Mouse (Mus musculus) neural tube, embryonic 13.5 days (tissue): ENCODE data around the gene St8sia4. TPM values are rescaled to one million over a fixed set of nuclear protein-coding genes. Genes with fewer than 3 reads are reported as not detected.

ENCODE experiments used
- ATAC-seq: fragments of 200-750 bp; cut with Nextera tagmentation; 2 replicates; pipeline ENCODE4 v1.8.0; 2017; ENCODE audit warnings: low read depth, mild to moderate bottlenecking, moderate TSS enrichment, moderate library complexity
- H3K27ac ChIP-seq: fragments of 300-500 bp; sonication (generic); replicated peaks from 2 replicates; pipeline ENCODE4 v1.5.1; 2015; ENCODE audit warnings: moderate library complexity, mild to moderate bottlenecking, inconsistent platforms
- H3K27me3 ChIP-seq: fragments of 300-500 bp; sonication (generic); 2 replicates; pipeline ENCODE4 v1.6.1; 2015; ENCODE audit warnings: mild to moderate bottlenecking, inconsistent platforms
- H3K36me3 ChIP-seq: fragments of 300-500 bp; sonication (generic); 2 replicates; pipeline ENCODE4 v1.6.1; 2015; ENCODE audit warnings: mild to moderate bottlenecking, inconsistent platforms
- H3K4me1 ChIP-seq: fragments of 300-500 bp; sonication (generic); replicated peaks from 2 replicates; pipeline ENCODE4 v1.6.1; 2015; ENCODE audit warnings: inconsistent platforms
- H3K4me2 ChIP-seq: fragments of 300-500 bp; sonication (generic); 2 replicates; pipeline ENCODE4 v1.6.1; 2015; ENCODE audit warnings: inconsistent platforms, mild to moderate bottlenecking, moderate library complexity
- H3K4me3 ChIP-seq: fragments of 300-500 bp; sonication (generic); 2 replicates; pipeline ENCODE4 v1.5.1; 2015; ENCODE audit warnings: mild to moderate bottlenecking, inconsistent platforms
- H3K9ac ChIP-seq: fragments of 300-500 bp; sonication (generic); 2 replicates; pipeline ENCODE4 v1.6.1; 2015; ENCODE audit warnings: moderate library complexity, mild to moderate bottlenecking, inconsistent platforms
- H3K9me3 ChIP-seq: fragments of 300-500 bp; sonication (generic); 2 replicates; pipeline ENCODE4 v1.6.1; 2016; ENCODE audit warnings: inconsistent platforms
- WGBS: fragments of 180-500 bp; shearing (Covaris S2); methylation state at CpG from one replicate; pipeline ENCODE4 v1.1.7; 2015; 5-methylcytosine and 5-hydroxymethylcytosine counted together
- polyA plus RNA-seq: library from polyadenylated mRNA; unstranded; fragments of >200 nt; fragmentation: Nextera tagmentation; extraction: Ambion mirVana; gene quantifications from 2 replicates; pipeline ENCODE4 v1.2.1, GENCODE M21; 2015

The St8sia4 gene
- polyA plus RNA-seq, 1 experiment from 2014 or later = 27.5 TPM

DNA sequence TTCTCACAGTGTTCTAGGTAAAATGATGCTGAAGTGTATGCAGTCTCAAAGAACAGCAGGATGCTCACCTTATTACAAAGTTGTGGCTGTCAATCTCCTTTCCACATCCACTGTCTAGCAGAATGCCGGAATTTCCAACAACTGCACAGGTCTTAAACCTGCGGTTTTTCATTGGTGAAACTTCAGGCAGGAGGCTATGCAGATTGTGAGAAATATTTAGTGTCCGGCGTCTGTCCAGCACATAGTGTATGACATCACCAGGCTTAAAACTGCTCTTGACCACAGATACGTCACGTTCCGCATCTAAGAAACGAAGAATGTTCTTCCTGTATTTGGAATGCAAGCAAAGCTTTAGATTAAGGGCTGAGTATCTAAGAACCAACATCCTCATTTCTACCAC lies 13.9 kb downstream of the St8sia4 start:
- H3K27ac ChIP-seq = no peak overlapping the region
- no peaks in the 10 kb centered on the region for H3K9me3 ChIP-seq
- H3K4me1 ChIP-seq = no peaks in the 10 kb centered on the region
- H3K4me2 ChIP-seq = no peak overlapping the region
- no peak overlapping the region for H3K4me3 ChIP-seq
- H3K27me3 ChIP-seq = no peaks in the 10 kb centered on the region
- no peak overlapping the region for H3K9ac ChIP-seq
- ATAC-seq = no peak
- H3K36me3 ChIP-seq = peaks cover 20% of the 10 kb centered on the region
- 92% methylated on average over 8 of the region's 8 CpGs for WGBS

DNA sequence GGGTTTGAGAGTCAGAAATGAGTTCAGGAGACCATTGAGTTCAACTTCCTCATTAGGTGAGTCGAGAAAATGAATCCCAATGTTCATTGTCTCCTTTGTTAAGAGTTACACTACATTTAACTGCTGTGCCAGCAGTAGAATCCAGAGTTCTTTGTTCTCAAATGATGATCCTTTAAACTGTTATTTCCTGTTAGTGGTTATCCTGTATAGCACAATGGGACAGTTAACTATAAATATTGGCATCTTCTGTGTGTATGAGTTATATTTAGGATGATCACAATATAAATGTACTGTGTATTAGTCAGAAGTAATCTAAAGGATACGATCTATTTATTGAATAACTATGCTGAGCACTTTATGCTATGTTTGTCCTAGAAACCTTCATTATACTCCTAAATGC lies 23.1 kb downstream of the St8sia4 start:
- Histone ChIP-seq H3K27me3 (no peaks in the 10 kb centered on the region), H3K4me3 (no peak overlapping the region), H3K4me2 (no peak overlapping the region), H3K9ac (no peak overlapping the region), H3K36me3 (no peaks in the 10 kb centered on the region), H3K4me1 (0 out of 2 replicates have a peak, but pooled peaks cover 2% of the 10 kb centered on the region), H3K9me3 (no peaks in the 10 kb centered on the region), H3K27ac (no peak overlapping the region)
- ATAC-seq = no peak
- WGBS = 67% methylated on average over 2 of the region's 2 CpGs

DNA sequence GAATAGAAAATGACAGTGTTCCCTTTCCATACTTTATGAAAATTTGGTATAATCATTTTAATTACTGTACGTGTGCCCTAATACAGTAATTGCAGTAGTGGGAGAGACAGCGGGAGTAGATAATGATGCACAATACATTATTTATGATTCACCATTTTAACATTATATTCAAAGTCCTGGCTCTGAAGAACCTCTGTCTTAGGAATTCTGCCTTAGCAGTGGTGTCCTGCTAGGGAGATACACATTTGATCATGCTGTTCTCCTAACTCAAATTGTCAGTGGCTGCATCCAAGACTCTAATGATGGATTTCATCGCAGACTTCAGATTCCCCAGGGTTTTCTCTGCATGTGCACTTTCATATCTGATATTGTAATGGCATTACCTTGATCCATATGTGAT lies 28.4 kb downstream of the St8sia4 start:
- Histone ChIP-seq H3K9me3 (no peaks in the 10 kb centered on the region), H3K4me2 (no peak overlapping the region), H3K4me3 (no peak overlapping the region), H3K9ac (no peak overlapping the region), H3K4me1 (0 out of 2 replicates have a peak, but pooled peaks cover 2% of the 10 kb centered on the region), H3K36me3 (peaks cover 11% of the 10 kb centered on the region), H3K27ac (no peak overlapping the region), H3K27me3 (no peaks in the 10 kb centered on the region)
- WGBS = 70% methylated on average over 3 of the region's 3 CpGs
- ATAC-seq = no peak

DNA sequence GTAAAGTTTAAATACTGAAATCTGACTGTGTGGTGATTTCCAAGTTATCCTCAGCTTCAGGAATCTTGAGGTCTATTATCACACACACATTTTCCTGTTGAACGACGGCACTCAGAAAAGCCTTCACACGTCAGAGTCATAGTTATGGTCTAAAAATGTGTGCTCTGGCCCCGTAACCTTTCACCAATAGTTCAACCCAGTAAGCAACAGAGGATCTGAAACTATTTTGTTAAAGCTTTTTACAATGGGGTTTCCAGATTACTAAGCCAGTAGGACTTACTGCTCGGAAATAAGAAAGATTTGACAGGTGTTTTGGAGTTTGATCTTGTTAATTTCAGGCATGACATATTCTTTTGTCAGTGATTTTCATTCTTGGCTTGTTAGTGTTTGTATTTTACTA lies 43.0 kb downstream of the St8sia4 start:
- no peak for ATAC-seq
- Histone ChIP-seq H3K27me3 (no peaks in the 10 kb centered on the region), H3K36me3 (peaks cover 13% of the 10 kb centered on the region; the same call in 1 of the 2 replicates), H3K9ac (no peak overlapping the region), H3K9me3 (no peaks in the 10 kb centered on the region), H3K4me3 (no peak overlapping the region), H3K4me2 (no peak overlapping the region), H3K27ac (no peak overlapping the region), H3K4me1 (no peaks in the 10 kb centered on the region)
- 81% methylated on average over 5 of the region's 5 CpGs for WGBS

DNA sequence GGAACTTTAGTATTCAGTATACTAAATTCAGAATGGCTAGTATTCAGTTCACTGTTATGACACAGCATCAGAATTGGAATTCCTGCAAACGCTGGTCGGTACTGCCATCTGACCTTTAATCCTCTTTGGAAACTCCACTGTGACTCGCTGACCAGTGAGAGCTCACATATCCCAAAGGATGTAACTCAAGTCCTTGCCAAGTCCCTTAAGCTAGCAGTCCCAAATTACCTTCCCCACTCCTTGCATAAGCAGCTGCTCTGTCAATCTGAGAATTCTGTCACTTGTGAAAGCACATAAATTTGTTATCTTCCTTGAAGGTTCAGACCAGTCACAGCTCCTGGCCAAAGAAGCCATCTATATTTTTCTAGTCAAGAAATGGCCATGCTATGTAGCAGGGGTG lies 48.7 kb downstream of the St8sia4 start:
- 67% methylated on average over 3 of the region's 3 CpGs for WGBS

DNA sequence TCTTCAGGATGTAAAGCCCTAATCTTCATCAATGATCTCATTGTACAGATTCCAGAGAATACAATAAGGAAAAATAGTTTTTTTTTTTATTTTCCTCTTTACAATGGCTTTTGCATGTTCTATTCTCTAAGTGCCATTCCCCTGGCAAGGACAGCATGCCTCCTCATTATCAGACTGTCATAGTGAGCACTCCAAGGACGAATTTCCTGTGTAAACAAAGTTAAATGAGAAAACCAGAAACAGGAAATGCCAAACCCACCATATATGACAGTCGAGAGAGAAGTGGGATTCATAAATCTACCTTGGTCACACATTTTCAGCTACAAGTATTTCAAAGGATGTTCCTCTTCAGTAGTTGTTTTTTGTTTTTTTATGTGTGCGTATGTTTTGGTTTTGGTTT lies 49.2 kb downstream of the St8sia4 start:
- H3K27me3 ChIP-seq = no peaks in the 10 kb centered on the region
- H3K9ac ChIP-seq = no peak overlapping the region
- H3K4me1 ChIP-seq = no peaks in the 10 kb centered on the region
- H3K9me3 ChIP-seq = no peaks in the 10 kb centered on the region
- no peak overlapping the region for H3K4me2 ChIP-seq
- H3K36me3 ChIP-seq = peaks cover 9% of the 10 kb centered on the region; the same call in 1 of the 2 replicates
- H3K4me3 ChIP-seq = no peak overlapping the region
- 69% methylated on average over 3 of the region's 3 CpGs for WGBS
- no peak for ATAC-seq
- H3K27ac ChIP-seq = no peak overlapping the region

More for the DNA sequence above, 48.7 kb downstream of the St8sia4 start:
- Histone ChIP-seq H3K9me3 (no peaks in the 10 kb centered on the region), H3K27ac (no peak overlapping the region), H3K4me1 (no peaks in the 10 kb centered on the region), H3K36me3 (peaks cover 9% of the 10 kb centered on the region; the same call in 1 of the 2 replicates), H3K9ac (no peak overlapping the region), H3K27me3 (no peaks in the 10 kb centered on the region), H3K4me2 (no peak overlapping the region), H3K4me3 (no peak overlapping the region)
- no peak for ATAC-seq

DNA sequence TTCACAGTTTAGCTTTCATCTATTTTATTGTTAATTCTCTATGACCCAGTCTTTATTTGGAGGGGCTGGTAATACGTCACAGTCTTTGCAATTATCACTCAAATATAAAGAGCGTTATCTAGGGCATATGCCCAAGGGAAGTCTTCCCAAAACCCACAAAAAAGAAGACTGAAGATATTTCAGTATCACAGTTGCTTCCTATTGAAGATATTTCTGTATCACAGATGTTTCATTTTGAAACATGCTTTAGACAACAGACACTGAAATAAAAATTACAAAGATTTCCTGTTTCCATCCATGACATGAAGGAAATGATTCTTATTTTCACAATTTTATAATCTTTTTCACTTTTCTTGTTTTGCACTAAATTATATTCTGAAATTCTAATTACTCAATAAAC lies 57.4 kb downstream of the St8sia4 start:
- Histone ChIP-seq H3K9me3 (no peaks in the 10 kb centered on the region), H3K27ac (no peak overlapping the region), H3K4me2 (no peak overlapping the region), H3K27me3 (no peaks in the 10 kb centered on the region), H3K36me3 (no peaks in the 10 kb centered on the region), H3K4me3 (no peak overlapping the region), H3K9ac (no peak overlapping the region), H3K4me1 (no peaks in the 10 kb centered on the region)
- 79% methylated on average over 2 of the region's 2 CpGs for WGBS
- ATAC-seq = no peak

DNA sequence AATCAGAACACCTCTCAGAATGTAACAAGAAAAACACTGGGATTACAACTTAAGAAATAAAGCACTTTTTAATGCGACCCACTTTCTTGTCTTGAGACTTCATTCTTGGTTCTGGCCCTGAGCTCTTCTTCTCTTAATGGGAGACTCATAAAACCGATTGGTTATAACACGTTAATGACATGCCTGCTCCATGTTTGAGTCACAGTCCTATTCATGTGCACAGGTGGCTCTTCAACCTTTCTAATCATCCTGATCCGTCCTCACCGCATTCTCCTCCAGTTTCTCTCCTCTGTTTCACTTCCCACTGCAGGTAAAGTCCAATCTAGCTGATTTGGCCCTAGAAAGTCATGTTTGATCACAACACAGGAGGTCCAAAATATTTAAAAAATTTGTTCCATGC lies 58.3 kb downstream of the St8sia4 start:
- 89% methylated on average over 5 of the region's 5 CpGs for WGBS
- H3K27me3 ChIP-seq = no peaks in the 10 kb centered on the region
- H3K9ac ChIP-seq = no peak overlapping the region
- H3K36me3 ChIP-seq = no peaks in the 10 kb centered on the region
- H3K4me2 ChIP-seq = no peak overlapping the region
- H3K27ac ChIP-seq = no peak overlapping the region
- H3K4me3 ChIP-seq = no peak overlapping the region
- no peaks in the 10 kb centered on the region for H3K4me1 ChIP-seq
- H3K9me3 ChIP-seq = no peaks in the 10 kb centered on the region
- no peak for ATAC-seq

DNA sequence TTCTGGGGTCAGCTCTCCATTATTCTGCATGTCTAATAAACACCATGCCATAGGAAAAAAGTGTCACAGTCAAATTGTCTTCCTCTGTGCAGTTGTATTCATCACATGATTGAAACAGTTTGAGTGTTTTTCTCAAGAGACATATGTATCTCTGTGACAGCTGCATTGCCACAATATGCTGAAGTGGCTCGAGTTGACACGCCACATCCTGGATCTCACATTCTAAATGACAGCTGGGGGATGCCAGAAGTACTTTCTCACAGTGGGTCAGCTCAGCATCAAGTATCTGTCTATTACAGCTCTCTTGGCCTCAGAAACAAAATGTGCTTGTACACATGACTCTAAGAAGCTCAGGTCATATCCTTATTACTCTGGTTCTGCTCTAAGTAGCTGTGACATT lies 61.9 kb downstream of the St8sia4 start:
- no peaks in the 10 kb centered on the region for H3K9me3 ChIP-seq
- H3K4me1 ChIP-seq = no peaks in the 10 kb centered on the region
- no peak overlapping the region for H3K27ac ChIP-seq
- WGBS = 68% methylated on average over 2 of the region's 2 CpGs
- no peak overlapping the region for H3K4me3 ChIP-seq
- H3K36me3 ChIP-seq = no peaks in the 10 kb centered on the region
- H3K27me3 ChIP-seq = no peaks in the 10 kb centered on the region
- H3K4me2 ChIP-seq = no peak overlapping the region
- H3K9ac ChIP-seq = no peak overlapping the region
- no peak for ATAC-seq

DNA sequence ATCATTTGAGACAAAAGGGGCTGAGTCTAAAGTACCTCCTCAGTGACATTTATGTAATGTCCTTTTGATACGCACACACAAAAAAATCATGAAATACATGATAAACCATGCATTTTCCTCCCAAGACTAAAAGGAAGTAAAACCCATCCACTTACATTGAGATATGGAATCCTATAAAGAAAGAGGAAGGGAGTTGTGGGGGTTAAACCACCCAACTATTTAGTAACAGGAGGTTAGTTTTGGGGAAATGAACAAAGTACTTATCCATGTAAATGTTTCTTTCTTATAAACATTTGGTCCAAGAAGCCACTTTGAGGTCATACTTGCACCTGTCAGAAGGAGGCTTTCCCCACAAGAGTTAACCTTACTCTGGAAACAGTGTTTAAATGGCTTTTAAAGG lies 69.3 kb downstream of the St8sia4 start:
- Histone ChIP-seq H3K4me1 (no peaks in the 10 kb centered on the region), H3K4me3 (no peak overlapping the region), H3K27me3 (no peaks in the 10 kb centered on the region), H3K27ac (no peak overlapping the region), H3K4me2 (no peak overlapping the region), H3K9me3 (no peaks in the 10 kb centered on the region), H3K36me3 (no peaks in the 10 kb centered on the region), H3K9ac (no peak overlapping the region)
- 93% methylated on average over 1 of the region's 1 CpGs for WGBS
- ATAC-seq = no peak

DNA sequence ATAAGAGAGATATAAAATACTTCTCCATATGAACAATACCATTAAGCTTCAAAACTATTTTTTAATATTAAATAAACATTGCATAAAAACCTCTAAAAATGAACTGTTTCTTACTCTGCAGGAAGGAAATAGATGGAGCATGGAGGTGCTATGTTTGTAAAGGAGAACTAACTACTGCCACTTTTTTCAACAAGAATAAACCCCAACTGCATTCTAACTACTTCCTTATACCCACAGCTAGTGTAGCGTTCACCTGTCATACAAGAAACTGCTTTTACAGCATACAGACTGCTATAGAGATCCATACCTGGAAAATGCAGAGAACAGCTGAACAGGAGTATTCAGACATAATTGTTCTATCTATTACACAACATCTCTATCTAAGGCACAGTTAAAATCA lies 70.5 kb downstream of the St8sia4 start:
- no peaks in the 10 kb centered on the region for H3K9me3 ChIP-seq
- no peak overlapping the region for H3K4me3 ChIP-seq
- no peak overlapping the region for H3K4me2 ChIP-seq
- no peak overlapping the region for H3K27ac ChIP-seq
- ATAC-seq = no peak
- no peaks in the 10 kb centered on the region for H3K27me3 ChIP-seq
- H3K9ac ChIP-seq = no peak overlapping the region
- no peaks in the 10 kb centered on the region for H3K4me1 ChIP-seq
- 97% methylated on average over 1 of the region's 1 CpGs for WGBS
- no peaks in the 10 kb centered on the region for H3K36me3 ChIP-seq

DNA sequence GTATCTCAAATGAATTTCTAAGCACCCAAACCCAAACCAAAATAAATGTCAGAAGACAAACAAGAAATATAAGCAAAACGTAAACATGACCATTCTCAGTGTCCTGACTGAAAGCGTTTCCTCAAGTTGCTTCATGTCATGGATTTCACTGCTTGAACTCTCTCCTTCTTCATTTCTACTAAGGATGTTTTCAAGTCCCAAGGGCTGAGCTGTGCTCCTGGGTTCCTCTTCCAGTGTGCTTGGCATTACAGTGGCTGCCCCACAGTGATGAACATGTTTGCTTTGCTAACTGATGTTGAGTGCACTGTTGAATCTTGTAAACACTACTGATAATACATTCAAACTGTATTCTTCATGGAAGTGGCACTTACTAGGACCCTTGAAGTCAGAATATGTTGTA lies 76.3 kb downstream of the St8sia4 start:
- 93% methylated on average over 2 of the region's 2 CpGs for WGBS
- no peaks in the 10 kb centered on the region for H3K27me3 ChIP-seq
- H3K4me1 ChIP-seq = no peaks in the 10 kb centered on the region
- no peak overlapping the region for H3K4me3 ChIP-seq
- H3K27ac ChIP-seq = no peak overlapping the region
- H3K9me3 ChIP-seq = no peaks in the 10 kb centered on the region
- peaks cover 7% of the 10 kb centered on the region for H3K36me3 ChIP-seq
- no peak overlapping the region for H3K9ac ChIP-seq
- ATAC-seq = no peak
- no peak overlapping the region for H3K4me2 ChIP-seq

DNA sequence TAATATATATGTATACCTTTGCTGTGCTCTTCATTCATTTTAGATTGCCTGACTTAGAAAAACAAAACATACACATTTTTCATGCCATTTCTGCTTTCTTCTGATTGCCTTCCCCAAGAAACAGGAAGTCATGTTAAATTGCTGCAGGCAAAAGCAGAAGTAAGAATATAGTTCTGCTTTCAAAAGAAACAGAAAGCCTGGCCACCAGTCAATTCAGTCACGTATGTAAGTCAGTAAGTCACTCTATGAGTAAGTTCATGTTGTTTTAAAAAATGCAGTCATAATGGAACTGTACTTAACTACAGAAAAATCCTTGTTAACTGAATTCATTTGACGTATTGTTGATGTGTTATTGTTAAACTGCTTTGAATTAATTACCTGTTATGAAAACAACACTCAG lies 77.3 kb downstream of the St8sia4 start:
- no peaks in the 10 kb centered on the region for H3K9me3 ChIP-seq
- no peaks in the 10 kb centered on the region for H3K4me1 ChIP-seq
- H3K9ac ChIP-seq = no peak overlapping the region
- WGBS = 83% methylated on average over 2 of the region's 2 CpGs
- no peak for ATAC-seq
- H3K27ac ChIP-seq = no peak overlapping the region
- peaks cover 7% of the 10 kb centered on the region for H3K36me3 ChIP-seq
- H3K4me2 ChIP-seq = no peak overlapping the region
- H3K27me3 ChIP-seq = no peaks in the 10 kb centered on the region
- H3K4me3 ChIP-seq = no peak overlapping the region
